Mouse (Mus musculus): ENCODE results near the gene Phactr2. TPM values are rescaled to one million over a fixed set of nuclear protein-coding genes. Genes with fewer than 3 reads are reported as not detected.

Gene Phactr2
- total and polyA plus RNA-seq, 3 experiments = 0.08 to 0.49 (median 0.31) TPM

GRCm38 (mm10) chr10:13222135-13222534 lies 252.1 kb downstream of the Phactr2 start:
- DNase-seq (ENCODE audit: extremely low read depth) = no peak
- in situ Hi-C loops (cut with MboI; ENCODE audit: low pct_ligation_motif_present, low pct_unique_long_range_greater_than_20kb, low sequenced_read_pairs) = no loop called here
- no peaks in the 10 kb centered on the region for H3K79me2 ChIP-seq (replicated peaks; ENCODE audit: control insufficient read depth, extremely low read depth, insufficient read depth, poor library complexity, severe bottlenecking)
- no peak overlapping the region for H3K27ac ChIP-seq (ENCODE audit: insufficient read depth, low read depth)
- no peak overlapping the region for H3K4me3 ChIP-seq (replicated peaks in 1 of 3; ENCODE audit: low read depth in 2 of 3, low read length in 2 of 3, poor library complexity in 1 of 3)
- H3K36me3 ChIP-seq (replicated peaks in 1 of 2; ENCODE audit: control insufficient read depth in 1 of 2, insufficient read depth in 1 of 2, low read length in 1 of 2) = no peaks in the 10 kb centered on the region
- no peaks in the 10 kb centered on the region for H3K27me3 ChIP-seq (replicated peaks)
- dilution Hi-C loops (cut with MboI; ENCODE audit: extremely low pct_ligation_motif_present, extremely low pct_unique_long_range_greater_than_20kb, low sequenced_read_pairs) = no loop called here
- TF ChIP-seq ELF1 (IDR thresholded peaks at IDR 0.05; ENCODE audit: low read depth, low read length) (no peak), MEF2A (IDR thresholded peaks at IDR 0.05; ENCODE audit: borderline replicate concordance, low read depth, low read length) (no peak), PAX5 (IDR thresholded peaks at IDR 0.05; ENCODE audit: low read length) (no peak), ZNF384 (IDR thresholded peaks at IDR 0.05; ENCODE audit: low read depth, low read length) (no peak), MAX (IDR thresholded peaks at IDR 0.05; ENCODE audit: low read length) (no peak), SIN3A (IDR thresholded peaks at IDR 0.05; ENCODE audit: low read length) (no peak), CHD1 (IDR thresholded peaks at IDR 0.05; ENCODE audit: low read depth, low read length) (no peak), POLR2AphosphoS2 (IDR thresholded peaks at IDR 0.05; ENCODE audit: low read depth, low read length) (no peak)
- no peak overlapping the region for H3K9ac ChIP-seq (ENCODE audit: insufficient read depth, low read depth)
- H3K9me3 ChIP-seq (replicated peaks; ENCODE audit: low read length) = no peaks in the 10 kb centered on the region
- H3K4me2 ChIP-seq (ENCODE audit: insufficient read depth, low read depth, poor library complexity, severe bottlenecking) = no peak overlapping the region
- H3K4me1 ChIP-seq (ENCODE audit: control insufficient read depth in 1 of 2, insufficient read depth in 2 of 2) = peaks cover 0 to 4% of the 10 kb centered on the region in 2 experiments; a peak in 2 of 4 replicates

GRCm38 (mm10) chr10:13220061-13220460 lies 254.2 kb downstream of the Phactr2 start:
- no peaks in the 10 kb centered on the region for H3K27me3 ChIP-seq (replicated peaks)
- no peak overlapping the region for H3K4me3 ChIP-seq (replicated peaks in 1 of 3; ENCODE audit: low read depth in 2 of 3, low read length in 2 of 3, poor library complexity in 1 of 3)
- no peak overlapping the region for H3K9ac ChIP-seq (ENCODE audit: insufficient read depth, low read depth)
- H3K4me2 ChIP-seq (ENCODE audit: insufficient read depth, low read depth, poor library complexity, severe bottlenecking) = no peak overlapping the region
- H3K9me3 ChIP-seq (replicated peaks; ENCODE audit: low read length) = no peaks in the 10 kb centered on the region
- TF ChIP-seq IRF4 (IDR thresholded peaks at IDR 0.05; ENCODE audit: low read depth, low read length) = no peak
- in situ Hi-C loops (cut with MboI; ENCODE audit: low pct_ligation_motif_present, low pct_unique_long_range_greater_than_20kb, low sequenced_read_pairs) = no loop called here
- no peak for DNase-seq (ENCODE audit: extremely low read depth)
- peaks cover 0 to 1% of the 10 kb centered on the region in 2 experiments; a peak in 2 of 4 replicates for H3K4me1 ChIP-seq (ENCODE audit: control insufficient read depth in 1 of 2, insufficient read depth in 2 of 2)
- H3K36me3 ChIP-seq (replicated peaks in 1 of 2; ENCODE audit: control insufficient read depth in 1 of 2, insufficient read depth in 1 of 2, low read length in 1 of 2) = no peaks in the 10 kb centered on the region
- dilution Hi-C loops (cut with MboI; ENCODE audit: extremely low pct_ligation_motif_present, extremely low pct_unique_long_range_greater_than_20kb, low sequenced_read_pairs) = no loop called here
- H3K79me2 ChIP-seq (replicated peaks; ENCODE audit: control insufficient read depth, extremely low read depth, insufficient read depth, poor library complexity, severe bottlenecking) = no peaks in the 10 kb centered on the region
- no peak overlapping the region for H3K27ac ChIP-seq (ENCODE audit: insufficient read depth, low read depth)

- Histone ChIP-seq H3K27ac (ENCODE audit: insufficient read depth, low read depth) (no peak overlapping the region), H3K27me3 (replicated peaks) (no peaks in the 10 kb centered on the region), H3K4me1 (ENCODE audit: control insufficient read depth in 1 of 2, insufficient read depth in 2 of 2) (no peaks in the 10 kb centered on the region; a peak in 1 of 4 replicates), H3K36me3 (replicated peaks in 1 of 2; ENCODE audit: control insufficient read depth in 1 of 2, insufficient read depth in 1 of 2, low read length in 1 of 2) (no peaks in the 10 kb centered on the region), H3K4me2 (ENCODE audit: insufficient read depth, low read depth, poor library complexity, severe bottlenecking) (peak overlapping the region; percentile 58), H3K9ac (ENCODE audit: insufficient read depth, low read depth) (no peak overlapping the region), H3K79me2 (replicated peaks; ENCODE audit: control insufficient read depth, extremely low read depth, insufficient read depth, poor library complexity, severe bottlenecking) (no peaks in the 10 kb centered on the region), H3K9me3 (replicated peaks; ENCODE audit: low read length) (no peaks in the 10 kb centered on the region), H3K4me3 (replicated peaks in 1 of 3; ENCODE audit: low read depth in 2 of 3, low read length in 2 of 3, poor library complexity in 1 of 3) (peak overlapping the region in 1 of 3 experiments; percentile 5)
- in situ Hi-C loops (cut with MboI; ENCODE audit: low pct_ligation_motif_present, low pct_unique_long_range_greater_than_20kb, low sequenced_read_pairs) = no loop called here
- dilution Hi-C loops (cut with MboI; ENCODE audit: extremely low pct_ligation_motif_present, extremely low pct_unique_long_range_greater_than_20kb, low sequenced_read_pairs) = no loop called here
- TF ChIP-seq MYC (IDR thresholded peaks at IDR 0.05; ENCODE audit: low read depth, low read length) (no peak), IRF4 (IDR thresholded peaks at IDR 0.05; ENCODE audit: low read depth, low read length) (0 out of 2 replicates have a peak, but pooled peaks have one; percentile 10)
- DNase-seq (ENCODE audit: extremely low read depth) = no peak
Measured at GRCm38 (mm10) chr10:13213956-13214355, 260.3 kb downstream of the Phactr2 start.
